8 mouse cellular contexts compared by ENCODE assay signal in the genomic region with DNA sequence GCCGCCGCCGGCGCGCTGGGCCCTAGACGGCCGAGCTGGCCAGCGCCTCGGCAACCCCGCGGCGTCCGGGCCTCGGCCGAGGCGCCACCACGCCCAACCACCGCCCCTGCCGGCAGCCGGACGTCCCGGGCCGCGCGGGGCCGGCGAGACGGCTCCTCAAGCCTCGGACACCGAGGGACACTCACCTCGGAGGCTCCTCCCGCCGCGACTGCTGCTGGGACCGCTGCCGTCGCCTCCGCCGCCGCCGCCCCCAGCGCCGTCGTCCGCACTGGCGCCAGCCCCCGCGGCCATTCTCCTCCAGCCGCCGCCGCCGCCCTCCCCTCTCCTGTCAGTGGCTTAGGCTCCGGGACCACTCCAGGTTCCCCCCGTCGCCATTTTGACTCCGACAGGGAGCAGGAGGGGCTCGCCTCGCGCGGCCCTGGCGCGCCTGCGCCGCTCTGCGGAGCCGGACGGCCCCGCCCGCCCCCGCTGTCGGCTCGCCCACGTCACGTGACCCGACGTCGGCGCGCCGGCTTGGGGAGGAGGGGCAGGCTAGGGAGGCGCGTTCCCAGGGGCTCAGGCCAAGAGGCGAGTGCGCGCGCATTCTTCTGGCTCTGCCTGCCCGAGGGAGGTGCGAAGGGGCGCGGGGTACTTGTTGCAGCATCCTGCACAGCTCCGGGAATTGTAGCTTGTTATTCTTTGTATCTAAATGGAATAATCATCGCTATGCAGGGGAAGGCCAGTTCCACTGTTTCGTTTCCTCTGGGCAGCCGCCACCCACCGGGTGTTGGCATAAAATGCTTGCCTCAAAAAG. TPM values are rescaled to one million over a fixed set of nuclear protein-coding genes. Genes with fewer than 3 reads are reported as not detected.
DNase-seq lines count a peak whose midpoint lies in the region; ATAC-seq and TF ChIP-seq lines count a peak whose summit lies in the region.

A gene (minus strand): TSS at position 441 of the 793 bp plus-strand sequence.

- peak; percentile 74; the same call in 1 of the 2 replicates for TF ChIP-seq EP300 in heart, adult 2 months (IDR thresholded peaks at IDR 0.05; ENCODE audit: insufficient read depth, low read depth, low read length)

- peak within 1 kb of the TSS; percentile 80 for H3K4me2 ChIP-seq in embryonic facial prominence, embryonic 13.5 days
- peak within 1 kb of the TSS; percentile 82 for H3K4me2 ChIP-seq in limb, embryonic 13.5 days (replicated peaks)
- H3K4me2 ChIP-seq in midbrain, embryonic 16.5 days (ENCODE audit: low read length), result peak within 1 kb of the TSS; percentile 91

- H3K4me3 ChIP-seq in embryonic facial prominence, embryonic 13.5 days, result peak within 1 kb of the TSS; percentile 86
- H3K4me3 ChIP-seq in heart, adult 2 months, result peak within 1 kb of the TSS; percentile 91
- peak within 1 kb of the TSS; percentile 93 for H3K4me3 ChIP-seq in limb, embryonic 13.5 days
- H3K4me3 ChIP-seq in midbrain, embryonic 16.5 days (ENCODE audit: low read depth, low read length), result peak within 1 kb of the TSS; percentile 95

- no peaks in the 10 kb centered on the region for H3K36me3 ChIP-seq in embryonic facial prominence, embryonic 13.5 days
- H3K36me3 ChIP-seq in heart, adult 2 months (ENCODE audit: control insufficient read depth, insufficient read depth, low read length), result peaks cover 13% of the 10 kb centered on the region
- no peaks in the 10 kb centered on the region for H3K36me3 ChIP-seq in limb, embryonic 13.5 days
- no peaks in the 10 kb centered on the region for H3K36me3 ChIP-seq in midbrain, embryonic 16.5 days (ENCODE audit: control insufficient read depth, insufficient read depth, low read length)

- no peak for TF ChIP-seq CTCF in heart, adult 2 months (IDR thresholded peaks at IDR 0.05)

- no peaks in the 10 kb centered on the region for H3K9me3 ChIP-seq in embryonic facial prominence, embryonic 13.5 days
- no peaks in the 10 kb centered on the region for H3K9me3 ChIP-seq in limb, embryonic 13.5 days
- H3K9me3 ChIP-seq in midbrain, embryonic 16.5 days (replicated peaks; ENCODE audit: control insufficient read depth, low read length, poor library complexity, severe bottlenecking), result no peaks in the 10 kb centered on the region

- ATAC-seq in embryonic facial prominence, embryonic 13.5 days (ENCODE audit: insufficient number of reproducible peaks, insufficient read depth, low FRiP score, low TSS enrichment, low read depth), result peak; percentile 97
- ATAC-seq in limb, embryonic 13.5 days (ENCODE audit: low FRiP score, low read depth), result peak; percentile 95
- ATAC-seq in midbrain, embryonic 16.5 days, result peak; percentile 97

- peak within 1 kb of the TSS; percentile 95 for H3K9ac ChIP-seq in embryonic facial prominence, embryonic 13.5 days
- H3K9ac ChIP-seq in heart, adult 2 months (ENCODE audit: low read depth, low read length), result peak within 1 kb of the TSS; percentile 99
- H3K9ac ChIP-seq in limb, embryonic 13.5 days, result peak within 1 kb of the TSS; percentile 94
- peak within 1 kb of the TSS; percentile 92 for H3K9ac ChIP-seq in midbrain, embryonic 16.5 days (ENCODE audit: low read depth, low read length)

- peak; percentile 81 for TF ChIP-seq POLR2A in heart, adult 2 months (IDR thresholded peaks at IDR 0.05; ENCODE audit: insufficient read depth, low read depth, low read length)

- peaks cover 15% of the 10 kb centered on the region for H3K4me1 ChIP-seq in embryonic facial prominence, embryonic 13.5 days
- H3K4me1 ChIP-seq in heart, adult 2 months (ENCODE audit: control insufficient read depth, insufficient read depth, low read length), result peaks cover 4% of the 10 kb centered on the region
- H3K4me1 ChIP-seq in limb, embryonic 13.5 days, result peaks cover 22% of the 10 kb centered on the region
- H3K4me1 ChIP-seq in midbrain, embryonic 16.5 days (ENCODE audit: control insufficient read depth, insufficient read depth, low read length), result peaks cover 28% of the 10 kb centered on the region

- under 1% methylated on average over 95 of the region's 95 CpGs for whole genome bisulfite sequencing in embryonic facial prominence, embryonic 13.5 days
- WGBS in heart, adult 2 months, result under 1% methylated on average over 88 of the region's 95 CpGs
- under 1% methylated on average over 63 of the region's 95 CpGs for WGBS in limb, embryonic 13.5 days
- under 1% methylated on average over 49 of the region's 95 CpGs for WGBS in midbrain, embryonic 16.5 days

- intact Hi-C loops in heart, adult 2 months (cut with DNase I), result loop anchor here (5.0 kb wide), 3 partner anchors 121 to 176 kb away; a partner anchor contains a TSS

- no peaks in the 10 kb centered on the region for H3K27me3 ChIP-seq in embryonic facial prominence, embryonic 13.5 days
- no peaks in the 10 kb centered on the region for H3K27me3 ChIP-seq in heart, adult 2 months (ENCODE audit: control insufficient read depth, insufficient read depth, low read length)
- H3K27me3 ChIP-seq in limb, embryonic 13.5 days, result no peaks in the 10 kb centered on the region
- H3K27me3 ChIP-seq in midbrain, embryonic 16.5 days (ENCODE audit: control insufficient read depth, insufficient read depth, low read depth, low read length), result no peaks in the 10 kb centered on the region

- no peaks in the 10 kb centered on the region for H3K79me2 ChIP-seq in heart, adult 2 months (replicated peaks; ENCODE audit: control insufficient read depth, insufficient read depth, low read length)

- peak within 1 kb of the TSS; percentile 95 for H3K27ac ChIP-seq in embryonic facial prominence, embryonic 13.5 days
- peak within 1 kb of the TSS; percentile 95 for H3K27ac ChIP-seq in heart, adult 2 months
- peak within 1 kb of the TSS; percentile 97 for H3K27ac ChIP-seq in limb, embryonic 13.5 days
- H3K27ac ChIP-seq in midbrain, embryonic 16.5 days (ENCODE audit: low read length), result peak within 1 kb of the TSS; percentile 96

- peak; percentile 91 for DNase-seq in 3134 (ENCODE audit: extremely low read depth, insufficient read length, low spot score)
- peak; percentile 99 for DNase-seq in adrenal gland, postnatal 36 days
- peak; percentile 98 for DNase-seq in heart, adult 2 months
- DNase-seq in kidney, adult 8-10 months, result peak; percentile 94 to 96
- peak; percentile 93 to 98 for DNase-seq in spleen, postnatal 10 days (ENCODE audit: low spot score in 2 of 2)

RNA-seq across cellular contexts. Expression of the gene that starts here (rescaled TPM):
- 10 to 100 TPM; 45.8 to 55.9 TPM for total RNA-seq in adrenal gland, postnatal 36 days (2021)
- 25.8 and 26.3 TPM in 2 replicates for polyA plus RNA-seq in embryonic facial prominence, embryonic 13.5 days (2015; fragmentation: Nextera tagmentation; extraction: Ambion mirVana)
- 10 to 100 TPM; 24.0 to 25.7 TPM for total RNA-seq in heart, adult 2 months (2021)
- 8.6 and 17.1 TPM in 2 replicates for polyA plus RNA-seq in heart, adult 2 months (2012; rRNA removed)
- polyA plus RNA-seq in limb, embryonic 13.5 days (2015; fragmentation: Nextera tagmentation; extraction: Ambion mirVana), result 20.9 and 21.9 TPM in 2 replicates
- polyA plus RNA-seq in midbrain, embryonic 16.5 days (2015; fragmentation: Nextera tagmentation; extraction: Ambion mirVana), result 11.2 and 14.9 TPM in 2 replicates

Comparison
In these comparisons a context has a peak if more than half of its experiments do, and no peak if none do; other contexts are left out.
1. Peak in every context shown above with its lines: DNase-seq, ATAC-seq, H3K4me3 ChIP-seq and H3K27ac ChIP-seq.